Mouse (Mus musculus): Measurements from ENCODE around the gene Krt23.

Gene Krt23

DNA sequence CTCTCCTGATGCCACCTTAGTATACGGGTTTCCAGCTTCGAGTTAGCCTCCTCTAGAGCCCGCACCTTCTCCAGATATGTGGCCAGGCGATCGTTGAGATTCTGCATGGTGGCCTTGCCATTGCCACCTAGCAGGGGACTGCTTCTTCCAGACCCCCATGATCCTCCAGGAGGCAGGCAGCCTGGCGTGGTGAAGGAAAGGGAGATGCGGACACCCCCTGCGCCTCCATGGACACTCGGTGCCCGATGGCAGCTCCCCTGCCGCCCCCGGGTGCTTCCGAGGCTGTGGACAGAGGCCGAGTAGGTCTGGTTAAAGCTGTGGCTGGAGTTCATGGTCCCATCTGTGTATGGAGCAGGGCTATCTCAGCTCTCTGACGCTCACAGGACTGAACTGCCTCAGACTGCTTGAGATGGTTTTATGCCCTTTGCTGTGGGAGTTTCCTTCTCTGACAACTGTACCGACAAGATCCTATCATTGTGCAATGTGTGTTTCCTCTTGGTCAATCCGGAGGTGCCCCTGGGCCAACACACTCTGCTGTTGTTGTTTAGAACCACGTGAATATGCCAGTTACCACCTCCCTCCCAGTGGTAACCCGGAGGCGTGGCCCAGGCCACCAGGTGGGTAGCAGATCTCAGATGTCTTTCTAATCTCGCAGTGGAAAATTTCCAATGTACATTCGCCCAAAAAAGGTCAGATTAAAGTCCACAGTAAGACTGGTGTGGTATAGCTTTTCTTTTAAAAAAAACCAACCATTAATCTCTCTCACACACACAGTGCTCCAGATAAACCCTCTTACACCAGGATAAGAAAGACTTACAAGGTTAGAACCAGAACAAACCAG is at the start of gene Krt23:
Gene Krt23 (minus strand): TSS at position 405 of the 841 bp plus-strand sequence.
- DNase-seq, result no peak

GRCm38 (mm10) chr11:99539721-99540120 is 46.8 kb upstream of the Krt23 start:
- peak; percentile 28 for DNase-seq

- DNase-seq, result no peak
These were observed 28.4 kb upstream of the Krt23 start, which contains the start of gene Krt39 for GRCm38 (mm10) chr11:99521288-99521860. Krt39 (minus strand) TSS chr11:99521338.

- no peak for DNase-seq
These were observed 21.2 kb upstream of the Krt23 start for GRCm38 (mm10) chr11:99514098-99514497.

DNA sequence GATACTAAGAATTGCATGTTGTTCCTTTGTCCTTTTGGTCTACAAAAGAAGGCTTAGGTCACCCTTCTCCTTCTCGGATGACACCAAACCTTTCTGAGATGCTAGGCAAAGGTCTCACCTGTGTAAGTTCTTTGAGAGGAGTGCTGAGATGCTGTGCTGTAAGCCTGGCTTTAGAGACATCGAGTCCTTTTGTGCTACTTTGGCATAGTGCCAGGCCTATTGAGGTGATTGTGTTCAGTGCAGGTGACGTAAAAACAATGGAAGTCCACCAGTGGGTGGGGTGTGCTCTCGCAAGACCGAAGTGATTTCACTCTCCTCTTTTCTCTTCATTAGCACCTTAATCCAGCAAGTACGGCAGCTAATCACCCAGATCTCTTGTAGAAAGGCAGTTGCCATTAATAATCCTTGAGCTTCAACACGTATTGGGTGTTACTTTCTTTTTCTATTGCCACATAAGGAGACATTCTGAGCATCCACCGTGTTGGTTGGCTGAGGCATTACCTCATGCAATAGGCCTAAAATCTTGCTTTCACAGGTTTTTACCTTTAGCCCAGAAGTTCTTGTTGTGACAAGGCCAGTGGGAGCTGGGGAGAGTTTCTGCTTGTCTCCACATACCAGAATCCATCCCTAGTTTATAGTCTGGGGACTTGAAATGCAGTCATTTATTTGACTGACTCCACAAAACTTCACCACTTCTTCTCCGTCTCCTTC is 7.3 kb upstream of the Krt23 start:
- no peak for DNase-seq

DNA sequence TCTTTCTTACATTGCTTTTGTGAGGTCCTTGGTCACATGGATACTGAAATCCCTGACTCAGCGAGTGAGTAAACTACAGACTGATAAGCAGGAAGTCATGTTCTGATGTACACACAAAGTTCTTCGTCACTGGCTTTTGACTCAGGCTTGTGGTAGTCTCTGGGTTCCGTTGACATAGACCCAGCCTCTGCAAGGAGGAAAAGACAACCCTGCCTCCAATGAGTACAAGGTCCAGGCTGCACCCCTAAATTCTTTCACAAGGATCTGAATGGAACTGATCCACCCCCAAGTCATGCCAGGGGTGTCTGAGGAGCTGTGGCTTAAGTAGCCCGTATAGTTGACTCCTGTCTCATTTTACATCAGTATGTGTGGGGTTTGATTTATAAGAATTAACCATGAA is 3.5 kb upstream of the Krt23 start:
- no peak for DNase-seq

DNA sequence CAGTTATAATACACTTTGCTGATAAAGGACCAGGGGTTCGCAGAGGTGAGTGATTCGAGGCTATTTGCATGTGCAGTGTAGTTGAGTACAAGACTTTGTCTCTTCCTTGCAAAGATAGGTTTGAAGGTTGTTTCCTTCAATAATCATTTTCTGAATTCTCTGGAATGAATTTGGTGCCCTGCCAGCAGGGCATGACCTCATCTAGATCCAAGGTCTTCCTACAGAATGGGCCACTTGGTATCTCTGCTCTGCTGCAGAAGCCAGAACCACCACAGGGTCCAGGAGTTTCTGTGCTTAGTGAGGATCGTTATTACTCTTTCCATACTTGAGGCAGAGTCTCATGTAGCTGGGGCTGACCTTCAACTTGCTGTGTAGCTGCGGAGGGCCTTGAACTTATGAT is 1.8 kb upstream of the Krt23 start:
- DNase-seq, result no peak

DNA sequence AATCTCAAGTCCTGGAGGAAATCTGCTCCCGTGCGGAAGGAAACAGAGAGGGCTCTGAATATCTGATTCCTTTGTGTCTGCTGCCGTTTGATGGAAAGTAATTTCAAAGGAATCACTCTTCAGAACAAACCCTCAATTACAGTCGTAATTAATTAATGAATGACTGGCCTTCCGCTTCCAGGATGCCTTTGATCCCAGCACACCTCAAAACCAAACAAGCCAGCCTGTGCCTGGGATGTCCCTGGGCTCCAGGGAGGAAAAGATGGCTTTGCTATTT is 575 bp upstream of the Krt23 start:
- no peak for DNase-seq

DNA sequence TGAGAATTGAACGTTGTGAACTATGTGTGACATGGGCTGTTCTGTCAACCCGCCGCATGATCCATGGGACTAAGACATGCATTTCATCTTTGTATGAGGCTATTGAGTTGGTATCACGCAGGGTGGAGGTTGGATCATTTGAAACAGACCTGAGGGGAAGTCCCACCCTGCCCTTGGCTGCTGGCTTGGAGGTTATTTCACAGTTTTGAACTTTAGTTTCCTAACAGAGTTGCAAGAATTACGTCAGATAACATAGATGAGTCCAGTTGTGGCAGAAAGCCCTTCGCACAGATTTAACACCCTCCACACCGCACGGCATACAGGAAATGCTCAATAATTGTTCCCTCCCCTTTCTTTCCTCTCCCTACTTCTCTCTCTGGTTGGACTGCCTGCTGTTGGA is 1.9 kb downstream of the Krt23 start:
- no peak for DNase-seq

GRCm38 (mm10) chr11:99490624-99491023 is 2.3 kb downstream of the Krt23 start:
- no peak for DNase-seq

GRCm38 (mm10) chr11:99489233-99489632 is 3.7 kb downstream of the Krt23 start:
- DNase-seq, result no peak

GRCm38 (mm10) chr11:99474981-99475380 is 18.0 kb downstream of the Krt23 start:
- DNase-seq, result no peak

DNA sequence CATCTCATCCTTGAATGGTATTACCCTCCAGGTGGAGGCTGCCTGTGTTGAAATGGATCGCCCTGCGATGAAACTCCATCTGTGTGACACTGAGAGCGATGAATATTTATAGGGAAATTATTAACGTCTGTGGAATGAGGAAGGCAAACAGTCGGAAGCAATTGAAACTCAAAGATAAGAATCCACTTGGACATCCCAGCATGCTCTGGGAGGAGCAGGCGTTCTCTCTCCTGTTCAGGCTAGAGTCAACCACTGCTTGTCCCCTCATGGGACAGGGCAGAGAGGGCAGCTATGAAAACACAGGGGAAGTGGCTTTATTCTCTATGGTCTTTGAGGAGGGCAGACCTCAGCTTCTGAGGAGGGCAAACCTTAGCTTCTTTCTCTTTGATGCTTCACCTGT is 19.5 kb downstream of the Krt23 start:
- DNase-seq, result no peak

DNA sequence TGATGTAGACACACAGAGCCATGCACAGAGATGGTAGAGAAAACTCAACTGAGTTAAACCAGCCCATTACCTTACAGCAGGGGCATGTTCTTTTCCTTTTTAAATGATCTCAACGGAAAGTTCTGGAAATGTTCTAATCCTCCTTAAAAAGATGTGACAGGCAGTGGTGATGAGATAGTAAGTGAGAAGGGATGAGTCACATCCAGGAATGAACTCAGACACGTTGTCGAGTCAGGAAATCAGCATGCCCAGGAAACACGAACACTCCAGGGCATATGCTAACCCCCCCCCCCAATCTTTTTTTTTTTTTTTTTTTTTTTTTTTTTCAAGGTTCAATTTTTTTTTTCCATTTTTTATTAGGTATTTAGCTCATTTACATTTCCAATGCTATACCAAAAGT is 20.5 kb downstream of the Krt23 start:
- no peak for DNase-seq

- no peak for DNase-seq
These were observed 21.0 kb downstream of the Krt23 start for GRCm38 (mm10) chr11:99471946-99472345.

DNA sequence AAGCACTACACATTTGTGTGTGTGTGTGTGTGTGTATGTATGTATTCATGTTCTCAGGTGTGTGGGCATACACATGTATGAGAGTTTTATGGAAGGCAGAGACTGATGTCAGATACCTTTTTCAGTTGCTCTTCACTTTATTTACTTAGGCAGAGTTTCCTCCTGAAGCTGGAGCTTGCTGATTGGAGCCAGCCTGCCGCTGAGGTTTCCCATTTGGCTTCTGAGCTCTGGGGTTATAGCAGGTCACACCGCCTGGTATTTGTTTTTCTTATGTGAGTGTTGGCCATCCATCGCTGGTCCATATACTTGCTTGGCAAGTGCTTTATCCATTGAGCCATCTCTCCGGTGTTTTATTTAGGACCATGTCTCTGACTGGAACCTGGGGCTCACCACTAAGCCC is 23.7 kb downstream of the Krt23 start:
- DNase-seq, result no peak

DNA sequence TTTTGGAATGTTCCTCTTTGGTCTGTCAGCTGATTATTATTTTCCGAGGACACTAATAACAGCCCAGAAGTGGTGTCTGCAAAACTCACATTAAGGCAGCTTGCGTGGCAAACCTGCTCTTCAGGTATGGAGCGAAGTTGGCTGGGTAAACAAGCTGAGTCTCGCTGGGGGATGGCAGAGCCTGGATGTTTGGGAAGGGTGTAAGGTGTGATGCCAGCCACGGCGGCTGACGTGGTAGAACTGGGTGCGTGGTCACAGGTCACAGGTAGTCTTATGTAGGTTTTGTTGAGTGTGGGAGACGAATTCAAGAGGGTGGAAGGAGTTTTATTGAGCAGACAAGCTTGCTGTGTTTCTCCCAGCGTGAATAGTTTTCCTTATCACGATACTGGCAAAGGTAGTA is 24.4 kb downstream of the Krt23 start:
- DNase-seq, result no peak

DNA sequence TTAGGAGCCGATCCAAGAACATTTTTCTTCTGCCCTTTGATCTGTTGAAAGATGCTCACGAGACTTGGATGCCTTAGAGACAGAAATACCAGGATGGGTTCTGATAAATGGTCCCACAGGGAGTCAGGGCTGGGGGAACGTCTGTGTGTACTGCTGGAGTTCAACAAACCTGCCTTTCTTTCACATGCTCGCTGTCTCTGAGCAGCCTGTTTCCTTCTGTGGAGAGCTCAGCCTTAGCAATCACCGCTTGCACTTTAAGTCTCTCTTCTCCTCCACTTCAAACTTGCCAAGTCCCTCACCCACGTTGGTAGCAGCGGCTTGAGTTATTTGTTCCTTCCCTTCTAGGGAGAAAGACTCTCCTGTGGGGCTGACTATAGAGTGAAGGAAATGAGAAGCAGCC is 26.6 kb downstream of the Krt23 start:
- no peak for DNase-seq

DNA sequence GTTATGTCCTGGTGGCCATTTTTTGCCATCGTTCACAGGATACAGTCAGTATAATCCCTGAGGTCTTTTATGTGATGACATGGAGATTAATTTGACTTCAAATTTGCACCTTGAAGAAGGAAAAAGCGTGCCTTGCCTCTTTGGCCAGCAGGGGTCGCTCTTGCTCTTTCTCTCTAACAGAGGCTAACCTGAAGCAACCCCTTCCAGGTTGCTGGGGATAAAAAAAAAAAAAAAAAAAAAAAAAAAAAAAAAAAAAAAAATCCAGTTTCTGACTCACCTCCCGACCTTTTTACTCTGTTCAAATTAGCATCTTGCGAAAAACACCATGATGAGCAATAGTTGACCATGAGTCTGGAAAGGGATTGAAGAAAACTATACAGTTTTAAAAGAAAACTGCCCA is 28.1 kb downstream of the Krt23 start:
- DNase-seq, result peak; percentile 54

DNA sequence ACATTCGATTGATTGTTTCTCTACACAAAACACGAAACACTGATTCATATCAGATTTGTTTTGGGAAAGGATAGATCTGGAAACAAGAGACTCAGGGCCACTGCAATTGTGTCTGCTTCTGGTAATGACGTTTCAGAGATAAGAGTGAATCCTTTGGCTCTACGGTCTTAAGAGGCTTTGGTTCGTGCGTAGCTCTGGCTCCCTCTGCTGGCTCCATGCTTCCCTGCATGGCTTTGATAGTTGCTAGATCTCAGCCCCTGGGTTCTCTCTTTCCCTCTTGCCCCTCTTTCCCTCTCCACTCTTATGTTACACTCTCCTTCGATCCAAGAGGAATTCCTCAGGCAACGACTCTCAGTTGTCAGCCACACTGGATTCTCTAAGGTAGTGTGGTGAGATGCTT is 29.8 kb downstream of the Krt23 start:
- DNase-seq, result no peak

DNA sequence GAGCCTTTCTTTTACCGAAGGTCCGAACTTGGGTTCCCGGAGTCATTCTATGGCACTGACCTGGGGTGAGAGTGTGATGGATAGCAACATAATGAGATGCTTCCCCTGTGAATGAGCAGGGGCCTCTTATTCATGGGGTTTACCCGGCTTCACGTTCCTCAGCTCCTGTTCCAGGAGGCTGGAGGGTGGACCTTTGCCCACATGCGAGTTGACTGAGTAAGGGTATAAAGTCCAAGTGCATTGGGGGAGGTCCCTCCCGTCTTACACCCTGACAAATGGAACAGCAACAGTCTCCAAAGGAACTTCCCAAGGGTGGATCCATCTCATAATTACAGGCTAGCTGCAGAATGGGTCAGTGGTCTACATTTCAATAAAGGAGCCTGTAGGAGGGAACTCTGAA is 31.2 kb downstream of the Krt23 start:
- DNase-seq, result no peak

DNA sequence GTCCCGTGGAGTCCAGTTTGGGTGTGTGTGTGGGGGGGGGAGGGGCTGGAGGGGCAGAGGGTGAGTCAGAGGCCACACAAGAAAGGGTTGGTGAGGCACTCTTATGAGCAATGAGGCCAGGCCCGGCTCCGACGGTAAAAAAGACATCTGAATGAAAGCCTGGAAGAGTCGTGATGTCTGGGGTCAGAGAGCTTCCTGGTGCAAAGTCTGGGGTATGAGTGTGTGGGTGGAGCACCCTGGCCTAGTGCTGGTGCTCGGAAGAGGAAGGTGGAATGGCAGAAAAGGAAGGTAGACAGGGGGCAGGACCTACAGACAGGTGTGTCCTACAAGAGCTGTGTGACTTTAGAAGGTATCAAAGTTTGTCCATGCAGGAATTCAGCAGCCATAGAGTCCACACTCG is 34.0 kb downstream of the Krt23 start:
- DNase-seq, result no peak

DNA sequence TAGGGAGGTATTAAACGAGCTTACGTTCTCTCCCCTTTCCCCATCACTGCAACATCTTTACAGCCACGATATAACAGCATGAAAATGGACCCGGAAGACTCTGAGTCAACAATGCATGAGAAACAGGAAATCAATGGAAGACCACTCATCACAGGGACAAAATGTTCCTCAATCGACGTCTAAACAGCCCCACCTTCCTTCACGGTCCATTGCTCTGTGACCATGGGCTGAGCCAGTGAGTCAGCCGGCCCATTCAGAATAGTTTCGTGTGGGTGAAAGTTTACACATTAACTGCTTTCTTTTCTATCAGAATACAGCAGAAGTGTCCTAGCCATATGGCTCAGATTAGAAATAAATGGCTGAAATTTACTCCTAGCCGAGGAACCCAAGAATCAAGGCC is 38.2 kb downstream of the Krt23 start:
- DNase-seq, result no peak

DNA sequence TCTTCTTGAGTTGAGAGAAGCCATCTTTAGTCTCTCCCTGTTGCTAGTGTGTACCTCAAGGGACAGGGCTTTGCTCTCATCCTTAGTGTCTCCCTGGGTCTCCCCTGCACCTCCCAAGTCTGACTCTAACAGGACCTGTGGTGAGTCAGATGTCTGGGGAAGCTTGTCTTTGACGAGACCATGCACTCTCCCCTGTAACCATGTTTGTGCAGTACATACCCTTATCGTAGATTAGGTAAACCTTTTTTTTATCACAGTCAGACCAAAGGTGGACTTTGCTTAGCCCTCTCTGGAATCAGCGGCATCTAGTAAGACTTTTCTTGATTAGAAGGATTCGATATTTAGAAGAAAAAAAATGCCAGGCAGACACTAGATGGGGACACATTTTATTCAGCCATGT is 38.9 kb downstream of the Krt23 start:
- no peak for DNase-seq
